Mouse (Mus musculus) liver, adult (tissue): ENCODE data around the gene Thpo.

Experiments used
- GATA4 ChIP-seq: IDR thresholded peaks from 2 replicates; pipeline ENCODE4 v1.6.1; 2014; ENCODE audit warnings: mild to moderate bottlenecking, low read length; ENCODE audit not compliant: insufficient replicate concordance

Gene Thpo

GRCm38 (mm10) chr16:20733731-20734730 lies at the start of gene Thpo:
Gene Thpo, minus strand, starts transcription at chr16:20734511.
- TF ChIP-seq GATA4: no peak

- no peak for TF ChIP-seq GATA4
Observed at GRCm38 (mm10) chr16:20783891-20784290, 49.6 kb upstream of the Thpo start.

- no peak for TF ChIP-seq GATA4
Observed at GRCm38 (mm10) chr16:20781101-20781630, 46.9 kb upstream of the Thpo start.

GRCm38 (mm10) chr16:20779846-20780245 lies 45.5 kb upstream of the Thpo start:
- no peak for TF ChIP-seq GATA4

GRCm38 (mm10) chr16:20775021-20775420 lies 40.7 kb upstream of the Thpo start:
- no peak for TF ChIP-seq GATA4

- no peak for TF ChIP-seq GATA4
Observed at GRCm38 (mm10) chr16:20765244-20765643, 30.9 kb upstream of the Thpo start.

GRCm38 (mm10) chr16:20761681-20762080 lies 27.4 kb upstream of the Thpo start:
- no peak for TF ChIP-seq GATA4

- no peak for TF ChIP-seq GATA4
Observed at GRCm38 (mm10) chr16:20757385-20757784, 23.1 kb upstream of the Thpo start.

- no peak for TF ChIP-seq GATA4
Observed at GRCm38 (mm10) chr16:20756052-20756451, 21.7 kb upstream of the Thpo start.

- no peak for TF ChIP-seq GATA4
Observed at GRCm38 (mm10) chr16:20750518-20750917, 16.2 kb upstream of the Thpo start.

- TF ChIP-seq GATA4: no peak
Observed at GRCm38 (mm10) chr16:20746641-20747040, 12.3 kb upstream of the Thpo start.

GRCm38 (mm10) chr16:20739845-20740244 lies 5.5 kb upstream of the Thpo start:
- no peak for TF ChIP-seq GATA4

GRCm38 (mm10) chr16:20736823-20737222 lies 2.5 kb upstream of the Thpo start:
- TF ChIP-seq GATA4: no peak

- no peak for TF ChIP-seq GATA4
Observed at GRCm38 (mm10) chr16:20736168-20736567, 1.9 kb upstream of the Thpo start.

- TF ChIP-seq GATA4: no peak
Observed at GRCm38 (mm10) chr16:20735651-20736050, 1.3 kb upstream of the Thpo start.
